In the genomic region with DNA sequence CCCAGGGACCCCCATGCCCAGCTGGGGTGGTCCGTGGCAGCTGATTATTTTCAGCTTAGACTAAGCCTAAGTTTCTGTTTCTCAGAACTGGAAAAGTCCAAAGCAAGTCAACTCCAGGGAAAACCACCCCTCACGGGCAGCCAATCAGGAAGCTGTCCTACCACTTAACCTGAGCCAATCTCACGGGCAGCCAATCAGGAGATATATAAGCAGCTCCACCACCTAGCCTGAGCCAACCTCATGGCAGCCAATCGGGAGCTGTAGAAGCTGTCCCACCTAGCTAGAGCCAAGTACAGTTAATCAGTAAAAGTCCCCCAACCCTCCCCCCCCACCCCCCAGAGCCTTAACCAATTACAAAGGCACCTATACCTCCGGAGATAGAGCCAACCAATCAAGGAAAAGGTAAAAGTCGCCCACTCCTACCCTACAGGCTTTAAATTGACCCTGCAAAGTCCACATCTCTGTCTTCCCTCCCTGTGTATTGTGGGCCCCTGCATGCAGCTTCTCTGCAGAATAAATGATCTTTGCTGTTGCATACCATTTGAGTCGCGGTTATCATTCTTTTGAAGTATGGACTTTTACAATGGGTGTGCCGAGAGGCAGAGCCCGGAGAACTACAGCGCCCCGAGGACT, we compare ENCODE assay signal across 19 mouse cellular contexts. TPM values are rescaled to one million over a fixed set of nuclear protein-coding genes. Genes with fewer than 3 reads are reported as not detected.
"Had no signal": no experiment of that assay in that cellular context is flagged by ENCODE, and none has a peak within 500 bp of the region (broad histone marks: within the 10 kb centered on the region; RNA-seq: fewer than 3 reads in every experiment).

No protein-coding gene starts in this region.

- H3K27ac ChIP-seq: limb, embryonic 15.5 days; liver, embryonic 13.5 days; midbrain, embryonic 13.5 days had no signal

- H3K9ac ChIP-seq: limb, embryonic 15.5 days; liver, embryonic 13.5 days; midbrain, embryonic 13.5 days had no signal

- H3K4me3 ChIP-seq: limb, embryonic 15.5 days; liver, embryonic 13.5 days; midbrain, embryonic 13.5 days had no signal

- H3K4me1 ChIP-seq: limb, embryonic 15.5 days; liver, embryonic 13.5 days; midbrain, embryonic 13.5 days had no signal

- H3K9me3 ChIP-seq: limb, embryonic 15.5 days; liver, embryonic 13.5 days; midbrain, embryonic 13.5 days had no signal

- H3K36me3 ChIP-seq: limb, embryonic 15.5 days; liver, embryonic 13.5 days; midbrain, embryonic 13.5 days had no signal

- H3K4me2 ChIP-seq: limb, embryonic 15.5 days; liver, embryonic 13.5 days; midbrain, embryonic 13.5 days had no signal

- DNase-seq: kidney, adult 8-10 months; kidney, postnatal 10 days; layer of hippocampus, postnatal 36 days; liver, embryonic 13.5 days; lung, adult 18-20 months; right cerebral cortex, postnatal 14 days; thymus, postnatal 36 days had no signal

- H3K27me3 ChIP-seq: limb, embryonic 15.5 days; liver, embryonic 13.5 days; midbrain, embryonic 13.5 days had no signal

RNA-seq across cellular contexts. Expression of a gene that starts 19.0 kb away (rescaled TPM):
- total RNA-seq: megakaryocyte-erythroid progenitor cell, adult 5-6 weeks had no signal
- polyA plus RNA-seq: limb, embryonic 11.5 days; liver, embryonic 13.5 days; lung, embryonic 16.5 days; small intestine, adult 2 months had no signal

RNA-seq across cellular contexts. Expression of a gene that starts 28.3 kb away (rescaled TPM):
- total RNA-seq: layer of hippocampus, postnatal 36 days had no signal
- polyA plus RNA-seq: lung, embryonic 16.5 days had no signal

RNA-seq across cellular contexts. Expression of a gene that starts 45.0 kb away (rescaled TPM):
- total RNA-seq: layer of hippocampus, postnatal 36 days; left cerebral cortex, adult 8-10 months; left cerebral cortex, postnatal 25 days; megakaryocyte-erythroid progenitor cell, adult 5-6 weeks; midbrain, postnatal 0 days had no signal
- polyA plus RNA-seq: limb, embryonic 11.5 days; limb, embryonic 15.5 days; liver, embryonic 13.5 days; lung, embryonic 16.5 days; midbrain, embryonic 13.5 days; midbrain, postnatal 0 days; neural tube, embryonic 14.5 days; small intestine, adult 2 months; stomach, embryonic 16.5 days; thymus, postnatal 0 days had no signal

RNA-seq across cellular contexts. Expression of a gene that starts 50.1 kb away (rescaled TPM):
- total RNA-seq: layer of hippocampus, postnatal 36 days; left cerebral cortex, adult 8-10 months; left cerebral cortex, postnatal 25 days; megakaryocyte-erythroid progenitor cell, adult 5-6 weeks; midbrain, postnatal 0 days had no signal
- polyA plus RNA-seq: limb, embryonic 11.5 days; limb, embryonic 15.5 days; liver, embryonic 13.5 days; lung, embryonic 16.5 days; midbrain, embryonic 13.5 days; midbrain, postnatal 0 days; neural tube, embryonic 14.5 days; small intestine, adult 2 months; stomach, embryonic 16.5 days; thymus, postnatal 0 days had no signal
